Mouse (Mus musculus) intestine, embryonic 14.5 days (tissue): ENCODE measurements around the gene Ifitm1. TPM values are rescaled to one million over a fixed set of nuclear protein-coding genes. Genes with fewer than 3 reads are reported as not detected.
A peak's percentile ranks its signal among the peaks of the same experiment; 100 is the strongest.

Experiments
- ATAC-seq: fragments of 200-750 bp; cut with Nextera tagmentation; replicated peaks from 2 replicates; pipeline ENCODE4 v1.8.0; 2017; ENCODE audit warnings: low read depth, moderate number of reproducible peaks, moderate TSS enrichment, moderate library complexity; ENCODE audit not compliant: low FRiP score, low TSS enrichment
- DNase-seq: peaks from one replicate; pipeline ENCODE4 v3.0.0-alpha.2; 2018; ENCODE audit warnings: low spot score
- H3K27ac ChIP-seq: fragments of 300-500 bp; sonication (generic); 2 replicates; pipeline ENCODE4 v1.5.1; 2014; ENCODE audit warnings: low read depth, mild to moderate bottlenecking, control low read depth
- H3K27me3 ChIP-seq: fragments of 300-500 bp; sonication (generic); replicated peaks from 2 replicates; pipeline ENCODE4 v1.6.1; 2014; ENCODE audit warnings: low read length, control low read depth; ENCODE audit not compliant: control insufficient read depth, insufficient read depth
- H3K36me3 ChIP-seq: fragments of 300-500 bp; sonication (generic); 2 replicates; pipeline ENCODE4 v1.6.1; 2014; ENCODE audit warnings: low read length, control low read depth; ENCODE audit not compliant: control insufficient read depth, insufficient read depth
- H3K4me1 ChIP-seq: fragments of 300-500 bp; sonication (generic); replicated peaks from 2 replicates; pipeline ENCODE4 v1.6.1; 2014; ENCODE audit warnings: low read length, control low read depth, mixed read lengths; ENCODE audit not compliant: control insufficient read depth, insufficient read depth
- H3K4me2 ChIP-seq: fragments of 300-500 bp; sonication (generic); 2 replicates; pipeline ENCODE4 v1.6.1; 2014; ENCODE audit warnings: low read length
- H3K4me3 ChIP-seq: fragments of 300-500 bp; sonication (generic); 2 replicates; pipeline ENCODE4 v1.5.1; 2014; ENCODE audit warnings: low read depth, low read length, control low read depth, mixed read lengths
- H3K9ac ChIP-seq: fragments of 300-500 bp; sonication (generic); 2 replicates; pipeline ENCODE4 v1.6.1; 2014; ENCODE audit warnings: mild to moderate bottlenecking, low read length
- H3K9me3 ChIP-seq: fragments of 300-500 bp; sonication (generic); 2 replicates; pipeline ENCODE4 v1.6.1; 2016; ENCODE audit warnings: low read length, control low read depth; ENCODE audit not compliant: control insufficient read depth
- WGBS: fragments of 180-500 bp; shearing (Covaris S2); extraction: QIAGEN DNeasy Blood & Tissue Kit; methylation state at CpG from one replicate; pipeline ENCODE4 v1.1.7; 2014; 5-methylcytosine and 5-hydroxymethylcytosine counted together
- polyA plus RNA-seq: library from polyadenylated mRNA; unstranded; fragments of >200 nt; fragmentation: Nextera tagmentation; extraction: Ambion mirVana; gene quantifications from 2 replicates; pipeline ENCODE4 v1.2.1, GENCODE M21; 2014

The Ifitm1 gene
- polyA plus RNA-seq, 1 experiment from 2014 or later: 198 TPM

- Histone ChIP-seq H3K36me3 (peaks cover 55% of the 10 kb centered on the region), H3K4me2 (no peak overlapping the region), H3K4me1 (peaks cover 30% of the 10 kb centered on the region), H3K27me3 (no peaks in the 10 kb centered on the region), H3K27ac (no peak overlapping the region), H3K4me3 (no peak overlapping the region), H3K9ac (no peak overlapping the region), H3K9me3 (no peaks in the 10 kb centered on the region)
- 93% methylated on average over 10 of the region's 10 CpGs for WGBS
- ATAC-seq: no peak
- no peak for DNase-seq
Observed at GRCm38 (mm10) chr7:140946311-140946710, 20.7 kb upstream of the Ifitm1 start.

- Histone ChIP-seq H3K27ac (no peak overlapping the region), H3K4me3 (no peak overlapping the region), H3K4me2 (no peak overlapping the region), H3K9me3 (no peaks in the 10 kb centered on the region), H3K27me3 (no peaks in the 10 kb centered on the region), H3K9ac (no peak overlapping the region), H3K36me3 (peaks cover 55% of the 10 kb centered on the region), H3K4me1 (peaks cover 33% of the 10 kb centered on the region)
- ATAC-seq (no peak), DNase-seq (no peak)
- 59% methylated on average over 7 of the region's 7 CpGs for WGBS
Observed at GRCm38 (mm10) chr7:140946980-140947379, 20.0 kb upstream of the Ifitm1 start.

- ATAC-seq: no peak
- Histone ChIP-seq H3K9ac (no peak overlapping the region), H3K27ac (no peak overlapping the region), H3K27me3 (no peaks in the 10 kb centered on the region), H3K36me3 (peaks cover 59% of the 10 kb centered on the region), H3K4me3 (no peak overlapping the region), H3K4me1 (peaks cover 30% of the 10 kb centered on the region), H3K9me3 (no peaks in the 10 kb centered on the region), H3K4me2 (no peak overlapping the region)
- 74% methylated on average over 8 of the region's 8 CpGs for WGBS
- no peak for DNase-seq
Observed at GRCm38 (mm10) chr7:140948161-140948560, 18.9 kb upstream of the Ifitm1 start.

GRCm38 (mm10) chr7:140949255-140949654 is 17.8 kb upstream of the Ifitm1 start:
- DNase-seq: no peak

GRCm38 (mm10) chr7:140949824-140950530 is 17.0 kb upstream of the Ifitm1 start, which contains the start of gene Ifitm5:
Ifitm5 (minus strand) TSS chr7:140950291.
- no peaks in the 10 kb centered on the region for H3K27me3 ChIP-seq
- peaks cover 52% of the 10 kb centered on the region for H3K36me3 ChIP-seq
- DNase-seq (no peak), ATAC-seq (no peak)
- H3K4me1 ChIP-seq: peaks cover 40% of the 10 kb centered on the region
- H3K4me3 ChIP-seq: no peak within 1 kb of the TSS
- no peak within 1 kb of the TSS for H3K27ac ChIP-seq
- no peak within 1 kb of the TSS for H3K9ac ChIP-seq
- H3K9me3 ChIP-seq: no peaks in the 10 kb centered on the region
- no peak within 1 kb of the TSS for H3K4me2 ChIP-seq
- WGBS: 77% methylated on average over 16 of the region's 16 CpGs

More at GRCm38 (mm10) chr7:140949255-140949654, 17.8 kb upstream of the Ifitm1 start:
- Histone ChIP-seq H3K9ac (no peak overlapping the region), H3K4me3 (no peak overlapping the region), H3K27me3 (no peaks in the 10 kb centered on the region), H3K4me1 (peaks cover 37% of the 10 kb centered on the region), H3K36me3 (peaks cover 56% of the 10 kb centered on the region), H3K27ac (no peak overlapping the region), H3K9me3 (no peaks in the 10 kb centered on the region), H3K4me2 (no peak overlapping the region)
- WGBS: 83% methylated on average over 6 of the region's 6 CpGs
- no peak for ATAC-seq

GRCm38 (mm10) chr7:140951051-140951450 is 16.0 kb upstream of the Ifitm1 start:
- peaks cover 41% of the 10 kb centered on the region for H3K4me1 ChIP-seq

GRCm38 (mm10) chr7:140951765-140952164 is 15.3 kb upstream of the Ifitm1 start:
- no peaks in the 10 kb centered on the region for H3K27me3 ChIP-seq
- WGBS: 70% methylated on average over 6 of the region's 6 CpGs
- no peaks in the 10 kb centered on the region for H3K9me3 ChIP-seq
- DNase-seq (no peak), ATAC-seq (no peak)
- H3K4me2 ChIP-seq: no peak overlapping the region
- no peak overlapping the region for H3K4me3 ChIP-seq
- peaks cover 36% of the 10 kb centered on the region for H3K36me3 ChIP-seq
- no peak overlapping the region for H3K27ac ChIP-seq
- no peak overlapping the region for H3K9ac ChIP-seq
- peaks cover 48% of the 10 kb centered on the region for H3K4me1 ChIP-seq

More at GRCm38 (mm10) chr7:140951051-140951450, 16.0 kb upstream of the Ifitm1 start:
- Histone ChIP-seq H3K4me2 (no peak overlapping the region), H3K27me3 (no peaks in the 10 kb centered on the region), H3K4me3 (no peak overlapping the region), H3K27ac (no peak overlapping the region), H3K9me3 (no peaks in the 10 kb centered on the region), H3K36me3 (peaks cover 41% of the 10 kb centered on the region), H3K9ac (no peak overlapping the region)
- ATAC-seq (no peak), DNase-seq (no peak)
- WGBS: 32% methylated on average over 8 of the region's 8 CpGs

GRCm38 (mm10) chr7:140952441-140952840 is 14.6 kb upstream of the Ifitm1 start:
- Histone ChIP-seq H3K4me1 (peaks cover 51% of the 10 kb centered on the region), H3K36me3 (peaks cover 29% of the 10 kb centered on the region), H3K27ac (no peak overlapping the region), H3K9me3 (no peaks in the 10 kb centered on the region), H3K27me3 (no peaks in the 10 kb centered on the region), H3K4me2 (no peak overlapping the region), H3K9ac (no peak overlapping the region), H3K4me3 (no peak overlapping the region)
- no peak for ATAC-seq
- 64% methylated on average over 7 of the region's 7 CpGs for WGBS
- no peak for DNase-seq

- WGBS: 71% methylated on average over 11 of the region's 11 CpGs
- ATAC-seq (no peak), DNase-seq (no peak)
- Histone ChIP-seq H3K9me3 (no peaks in the 10 kb centered on the region), H3K4me1 (peaks cover 51% of the 10 kb centered on the region), H3K4me3 (no peak overlapping the region), H3K9ac (no peak overlapping the region), H3K36me3 (peaks cover 22% of the 10 kb centered on the region), H3K4me2 (peak overlapping the region; percentile 74), H3K27me3 (no peaks in the 10 kb centered on the region), H3K27ac (no peak overlapping the region)
Observed at GRCm38 (mm10) chr7:140953133-140953532, 13.9 kb upstream of the Ifitm1 start.
